Mouse (Mus musculus) adrenal gland, adult 2 months (tissue): ENCODE data around the gene Vasn. TPM values are rescaled to one million over a fixed set of nuclear protein-coding genes. Genes with fewer than 3 reads are reported as not detected.
A peak's percentile ranks its signal among the peaks of the same experiment; 100 is the strongest.

ENCODE experiments used
- DNase-seq: peaks from one replicate; pipeline ENCODE4 v3.0.0; 2021
- long read RNA-seq: library from polyadenylated mRNA; stranded (forward); transcript quantifications from one replicate; pipeline ENCODE4 v2.0.0, GENCODE M21; 2021
- polyA plus RNA-seq: library from polyadenylated mRNA; depleted of rRNA; stranded (reverse); fragments of >200 nt; gene quantifications from 2 replicates; pipeline ENCODE4 v1.2.3, GENCODE M21; 2012; rRNA removed
- total RNA-seq, 2 experiments: library from RNA; stranded (reverse); gene quantifications; 2 replicates each; pipeline ENCODE4 v1.2.3; 2021

Gene Vasn
- total RNA-seq (10 to 100 TPM in 1 of 2 experiments, 1 to 10 TPM in 1; 8.4 to 15.4 TPM), polyA plus RNA-seq (28.1 and 30.9 TPM in 2 replicates)
- long read RNA-seq, partial matches to known transcripts = 0 of 2 reads
- long read RNA-seq, other reads (novel, unspliced or antisense) = 0 of 2 reads

- peak; percentile 94 for DNase-seq
Measured at GRCm38 (mm10) chr16:4639831-4640237, at the start of gene Vasn, which contains the start of gene Dnaja3. Vasn (plus strand) TSS chr16:4639941. Dnaja3 (plus strand) TSS chr16:4639989.

DNA sequence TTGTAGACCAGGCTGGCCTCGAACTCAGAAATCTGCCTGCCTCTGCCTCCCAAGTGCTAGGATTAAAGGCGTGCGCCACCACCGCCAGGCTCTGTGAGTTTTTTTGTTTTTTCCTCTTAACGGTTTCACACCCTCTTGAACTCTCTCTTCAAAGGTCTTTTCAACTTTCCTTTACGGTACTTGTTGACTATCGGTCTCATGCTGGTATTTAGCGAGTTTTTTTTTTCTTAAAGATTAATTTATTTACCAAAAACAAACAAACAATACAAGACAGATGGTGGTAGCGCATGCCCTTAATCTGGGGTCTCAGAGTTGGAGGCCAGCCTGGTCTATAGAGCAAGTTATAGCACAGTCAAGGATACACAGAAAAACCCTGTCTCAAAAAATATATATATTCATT, 49.5 kb upstream of the Vasn start:
- no peak for DNase-seq

GRCm38 (mm10) chr16:4592909-4593875, 46.5 kb upstream of the Vasn start:
- DNase-seq = peak; percentile 59

- DNase-seq = peak; percentile 81
Measured at GRCm38 (mm10) chr16:4593971-4594813, 45.5 kb upstream of the Vasn start, which contains the start of gene Glis2. Glis2 (plus strand) TSS chr16:4594713.

GRCm38 (mm10) chr16:4594814-4595526, 44.8 kb upstream of the Vasn start:
- DNase-seq = no peak

GRCm38 (mm10) chr16:4595527-4595963, 44.2 kb upstream of the Vasn start:
- peak; percentile 61 for DNase-seq

DNA sequence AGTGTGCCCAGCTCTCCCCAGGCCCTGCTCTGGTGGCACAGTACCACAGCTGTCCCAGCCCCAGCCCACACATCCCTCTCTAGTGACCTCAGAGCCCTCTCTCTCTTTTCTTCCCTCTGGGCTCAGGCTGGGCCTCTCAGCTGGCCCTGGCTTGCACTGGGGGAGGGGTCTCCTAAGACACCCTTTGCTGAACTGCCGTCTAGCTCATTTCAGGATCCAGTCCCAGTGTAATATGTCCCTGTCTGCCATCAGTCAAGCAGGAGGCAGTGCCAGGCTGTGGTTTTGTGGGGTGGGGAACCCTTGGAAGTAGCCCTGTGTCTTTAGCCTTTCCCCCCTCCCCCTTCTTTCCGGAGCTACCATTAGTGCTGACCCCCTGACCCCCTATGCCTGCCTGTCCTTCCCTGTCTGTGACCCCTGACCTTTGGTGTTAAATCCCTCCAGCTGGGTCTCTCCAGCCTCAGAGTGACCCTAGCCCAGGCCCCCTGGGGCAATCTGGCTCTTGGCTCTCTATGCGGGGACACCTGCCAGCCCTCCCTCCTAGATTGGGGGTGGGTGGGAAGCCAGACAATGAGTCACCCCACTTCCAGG, 43.5 kb upstream of the Vasn start:
- DNase-seq = no peak

- DNase-seq = no peak
Measured at GRCm38 (mm10) chr16:4596836-4597235, 42.9 kb upstream of the Vasn start.

GRCm38 (mm10) chr16:4597296-4597695, 42.4 kb upstream of the Vasn start:
- no peak for DNase-seq

GRCm38 (mm10) chr16:4598041-4598440, 41.7 kb upstream of the Vasn start:
- DNase-seq = no peak

DNA sequence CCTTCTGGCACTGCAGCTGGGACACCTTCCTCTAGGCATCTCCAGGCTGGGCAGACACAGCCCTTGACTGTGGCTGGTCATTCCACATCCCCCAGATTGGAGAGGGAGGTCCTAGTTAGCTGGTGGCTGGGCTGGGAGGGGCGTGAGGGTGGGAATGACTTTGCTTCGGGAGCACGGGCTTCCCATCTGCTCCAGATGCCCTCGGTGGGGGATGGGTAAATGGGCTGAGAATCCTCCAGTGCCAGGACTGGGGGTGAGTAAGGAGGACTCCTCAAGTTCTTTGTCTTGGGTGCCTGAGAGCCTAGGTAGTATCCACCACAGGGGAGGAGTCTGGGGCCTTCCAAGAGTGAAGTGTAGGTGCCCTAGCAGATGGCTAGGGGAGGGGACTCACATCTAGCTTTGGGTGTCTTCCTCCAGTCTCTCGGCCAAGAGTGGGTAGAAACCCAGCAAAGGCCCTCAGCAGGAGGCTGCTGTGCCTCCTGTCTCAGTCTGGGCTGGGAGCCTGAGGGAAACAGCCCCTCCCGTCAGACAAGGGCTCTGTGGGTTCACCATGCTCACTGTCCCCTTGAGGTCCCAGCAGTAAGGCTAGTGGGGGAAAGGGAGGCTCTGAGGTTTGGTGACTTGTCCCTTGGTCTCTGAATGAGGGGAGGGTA, 40.7 kb upstream of the Vasn start:
- DNase-seq = no peak

- no peak for DNase-seq
Measured at GRCm38 (mm10) chr16:4599616-4600015, 40.1 kb upstream of the Vasn start.

GRCm38 (mm10) chr16:4600701-4601310, 38.9 kb upstream of the Vasn start:
- DNase-seq = no peak

GRCm38 (mm10) chr16:4602189-4602588, 37.6 kb upstream of the Vasn start:
- DNase-seq = no peak

- peak; percentile 55 for DNase-seq
Measured at GRCm38 (mm10) chr16:4602766-4603452, 36.8 kb upstream of the Vasn start.

GRCm38 (mm10) chr16:4603453-4603837, 36.3 kb upstream of the Vasn start:
- no peak for DNase-seq

DNA sequence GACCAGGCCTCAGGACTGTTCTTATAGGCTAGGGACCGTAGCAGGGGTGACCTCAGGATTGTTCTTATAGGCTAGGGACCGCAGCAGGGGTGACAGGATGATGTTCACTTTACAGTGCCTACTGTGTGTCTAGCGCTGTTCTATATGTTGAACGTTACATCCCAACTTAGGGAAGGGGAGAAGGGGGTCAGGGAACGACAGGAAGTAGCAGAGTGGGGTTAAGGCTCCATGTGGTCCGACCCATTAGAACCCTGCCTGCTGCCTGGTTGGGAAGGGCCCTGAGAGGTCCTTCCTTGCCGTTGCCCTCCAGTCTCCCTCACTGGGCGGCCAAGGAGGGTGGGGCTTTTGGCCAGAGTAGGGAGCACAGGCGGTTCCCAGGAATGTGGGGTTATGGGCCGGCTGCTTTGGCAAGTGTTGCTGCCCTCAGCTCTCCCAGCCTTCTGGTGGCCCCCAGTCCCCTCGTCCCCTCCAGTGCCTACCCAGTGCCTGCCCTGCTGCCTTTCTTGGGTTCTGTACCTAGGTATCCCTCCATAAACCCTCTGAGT, 35.4 kb upstream of the Vasn start:
- DNase-seq = no peak

GRCm38 (mm10) chr16:4605514-4606131, 34.1 kb upstream of the Vasn start:
- DNase-seq = no peak
